Mouse (Mus musculus) CD4-positive, CD25-positive, alpha-beta regulatory T cell, adult 2 months (primary cell): ENCODE measurements around the gene Fads1.
"Not testable (repeated sequence)": the region's sequence is repeated elsewhere in the genome, so short reads cannot be mapped to it uniquely, and the experiment has no call there.

Source experiments
- DNase-seq: peaks from one replicate; pipeline ENCODE4 v3.0.0-alpha.2; 2012; ENCODE audit warnings: low read depth, low spot score

Gene Fads1

GRCm38 (mm10) chr19:10182670-10183298 is at the start of gene Fads1:
Gene Fads1, plus strand, starts transcription at chr19:10182888.
- peak; percentile 91 for DNase-seq

- no peak for DNase-seq
Observed at GRCm38 (mm10) chr19:10134692-10135091, 48.0 kb upstream of the Fads1 start.

GRCm38 (mm10) chr19:10137423-10137822 is 45.3 kb upstream of the Fads1 start:
- no peak for DNase-seq

- no peak for DNase-seq
Observed at GRCm38 (mm10) chr19:10139736-10140135, 43.0 kb upstream of the Fads1 start.

- no peak for DNase-seq
Observed at GRCm38 (mm10) chr19:10143667-10144066, 39.0 kb upstream of the Fads1 start.

GRCm38 (mm10) chr19:10144464-10144863 is 38.2 kb upstream of the Fads1 start:
- DNase-seq, result no peak

- DNase-seq, result no peak
Observed at GRCm38 (mm10) chr19:10148555-10148954, 34.1 kb upstream of the Fads1 start.

GRCm38 (mm10) chr19:10149189-10149588 is 33.5 kb upstream of the Fads1 start:
- no peak for DNase-seq

- no peak for DNase-seq
Observed at GRCm38 (mm10) chr19:10157725-10158124, 25.0 kb upstream of the Fads1 start.

- no peak for DNase-seq
Observed at GRCm38 (mm10) chr19:10163896-10164295, 18.8 kb upstream of the Fads1 start.

GRCm38 (mm10) chr19:10165928-10166327 is 16.8 kb upstream of the Fads1 start:
- not testable (repeated sequence) for DNase-seq

- no peak for DNase-seq
Observed at GRCm38 (mm10) chr19:10167112-10167511, 15.6 kb upstream of the Fads1 start.

- DNase-seq, result no peak
Observed at GRCm38 (mm10) chr19:10167951-10168350, 14.7 kb upstream of the Fads1 start.

GRCm38 (mm10) chr19:10168441-10168840 is 14.2 kb upstream of the Fads1 start:
- DNase-seq, result no peak

GRCm38 (mm10) chr19:10169179-10169578 is 13.5 kb upstream of the Fads1 start:
- no peak for DNase-seq

GRCm38 (mm10) chr19:10169692-10170330 is 12.9 kb upstream of the Fads1 start:
- not testable (repeated sequence) for DNase-seq

GRCm38 (mm10) chr19:10170466-10170865 is 12.2 kb upstream of the Fads1 start:
- no peak for DNase-seq

GRCm38 (mm10) chr19:10171359-10171758 is 11.3 kb upstream of the Fads1 start:
- DNase-seq, result no peak

- DNase-seq, result no peak
Observed at GRCm38 (mm10) chr19:10171846-10172245, 10.8 kb upstream of the Fads1 start.

- no peak for DNase-seq
Observed at GRCm38 (mm10) chr19:10173116-10173718, 9.5 kb upstream of the Fads1 start.

- no peak for DNase-seq
Observed at GRCm38 (mm10) chr19:10173844-10174539, 8.7 kb upstream of the Fads1 start.

- no peak for DNase-seq
Observed at GRCm38 (mm10) chr19:10174956-10175355, 7.7 kb upstream of the Fads1 start.
